Mouse (Mus musculus) MEL (cell line): ENCODE data around the gene Trim8. TPM values are rescaled to one million over a fixed set of nuclear protein-coding genes. Genes with fewer than 3 reads are reported as not detected.

Experiments used
- DNase-seq: peaks from one replicate; pipeline ENCODE4 v3.0.0; 2011; ENCODE audit warnings: low read depth, low spot score
- H3K27ac ChIP-seq: 2 replicates; pipeline ENCODE4 v1.5.1; 2012; ENCODE audit warnings: low read depth, mild to moderate bottlenecking, control low read depth, low read length, moderate library complexity; ENCODE audit not compliant: control insufficient read depth
- H3K27me3 ChIP-seq, 2 experiments: fragments of 150-350 bp in 1 of 2; sonication (generic) in 1 of 2; 2 replicates each; pipeline ENCODE4 v1.6.1; 2012; ENCODE audit warnings: low read length in 2 of 2, mild to moderate bottlenecking in 2 of 2, improper control_type of control experiment in 1 of 2, moderate library complexity in 1 of 2; ENCODE audit not compliant: insufficient read depth in 2 of 2, control insufficient read depth in 1 of 2
- H3K36me3 ChIP-seq, 2 experiments: 2 replicates each; pipeline ENCODE4 v1.6.1; 2012 to 2014; ENCODE audit warnings: low read length in 2 of 2, improper control_type of control experiment in 1 of 2, inconsistent platforms in 1 of 2, mild to moderate bottlenecking in 1 of 2; ENCODE audit not compliant: insufficient read depth in 2 of 2, control insufficient read depth in 1 of 2
- H3K4me1 ChIP-seq, 2 experiments: fragments of 150-350 bp in 1 of 2; sonication (generic) in 1 of 2; 2 replicates each; pipeline ENCODE4 v1.6.1; 2012; ENCODE audit warnings: low read length in 2 of 2, improper control_type of control experiment in 1 of 2, mild to moderate bottlenecking in 1 of 2; ENCODE audit not compliant: insufficient read depth in 2 of 2, control insufficient read depth in 1 of 2
- H3K4me3 ChIP-seq, 2 experiments: fragments of 150-350 bp in 1 of 2; sonication (generic) in 1 of 2; 2 replicates each; pipeline ENCODE4 v1.5.1; 2012; ENCODE audit warnings: low read depth in 2 of 2, low read length in 2 of 2, mild to moderate bottlenecking in 2 of 2, moderate library complexity in 2 of 2, control low read depth in 1 of 2, improper control_type of control experiment in 1 of 2; ENCODE audit not compliant: control insufficient read depth in 1 of 2, insufficient read depth in 1 of 2
- H3K79me2 ChIP-seq: 2 replicates; pipeline ENCODE4 v1.6.1; 2012; ENCODE audit warnings: mild to moderate bottlenecking, low read length, moderate library complexity; ENCODE audit not compliant: control insufficient read depth, poor library complexity, insufficient read depth
- H3K9ac ChIP-seq: 2 replicates; pipeline ENCODE4 v1.6.1; 2012; ENCODE audit warnings: low read depth, mild to moderate bottlenecking, control low read depth, low read length, moderate library complexity; ENCODE audit not compliant: control insufficient read depth, poor library complexity, severe bottlenecking
- H3K9me3 ChIP-seq: fragments of 150-350 bp; sonication (generic); replicated peaks from 2 replicates; pipeline ENCODE4 v1.6.1; 2012; ENCODE audit warnings: mild to moderate bottlenecking, low read length, improper control_type of control experiment, moderate library complexity; ENCODE audit not compliant: insufficient read depth
- BHLHE40 ChIP-seq: IDR thresholded peaks from 2 replicates; pipeline ENCODE4 v1.6.1; 2012; ENCODE audit warnings: low read depth, mild to moderate bottlenecking, inconsistent platforms, low read length, improper control_type of control experiment, borderline replicate concordance
- CHD2 ChIP-seq: IDR thresholded peaks from 2 replicates; pipeline ENCODE4 v1.6.1; 2011; ENCODE audit warnings: low read length, improper control_type of control experiment
- CTCF ChIP-seq, 3 experiments: IDR thresholded peaks in 2 of 3; conservative IDR thresholded peaks in 1 of 3; 2 replicates each; pipeline ENCODE4 v1.5.1; 2011 to 2012; ENCODE audit warnings: low read length in 3 of 3, low read depth in 2 of 3, mild to moderate bottlenecking in 2 of 3, improper control_type of control experiment in 1 of 3, inconsistent platforms in 1 of 3, mixed read lengths in 1 of 3, moderate library complexity in 1 of 3; ENCODE audit not compliant: control insufficient read depth in 1 of 3, insufficient read depth in 1 of 3, poor library complexity in 1 of 3, severe bottlenecking in 1 of 3
- E2F4 ChIP-seq: IDR thresholded peaks from 2 replicates; pipeline ENCODE4 v1.6.1; 2011; ENCODE audit warnings: low read depth, low read length, improper control_type of control experiment, borderline replicate concordance
- GATA1 ChIP-seq: IDR thresholded peaks from 2 replicates; pipeline ENCODE4 v1.6.1; 2011; ENCODE audit warnings: low read depth, low read length, improper control_type of control experiment
- JUND ChIP-seq: IDR thresholded peaks from 2 replicates; pipeline ENCODE4 v1.6.1; 2011; ENCODE audit warnings: low read depth, mild to moderate bottlenecking, improper control_type of control experiment, low read length
- KAT2A ChIP-seq: conservative IDR thresholded peaks from 2 replicates; pipeline ENCODE4 v1.6.1; 2012; ENCODE audit warnings: low read depth, low read length, improper control_type of control experiment, inconsistent platforms
- MAFK ChIP-seq: IDR thresholded peaks from 2 replicates; pipeline ENCODE4 v1.6.1; 2011; ENCODE audit warnings: low read depth, mild to moderate bottlenecking, low read length, improper control_type of control experiment, borderline replicate concordance
- MYC ChIP-seq: IDR thresholded peaks from 2 replicates; pipeline ENCODE4 v1.6.1; 2011; ENCODE audit warnings: low read depth, mild to moderate bottlenecking, low read length, improper control_type of control experiment, moderate library complexity
- NRF1 ChIP-seq: IDR thresholded peaks from 2 replicates; pipeline ENCODE4 v1.6.1; 2014; ENCODE audit warnings: low read depth, mild to moderate bottlenecking, inconsistent platforms, low read length, improper control_type of control experiment, moderate library complexity; ENCODE audit not compliant: poor library complexity, insufficient read depth, severe bottlenecking
- SIN3A ChIP-seq: IDR thresholded peaks from 2 replicates; pipeline ENCODE4 v1.6.1; 2012; ENCODE audit warnings: low read length, improper control_type of control experiment, inconsistent platforms
- SMC3 ChIP-seq: IDR thresholded peaks from 2 replicates; pipeline ENCODE4 v1.6.1; 2011; ENCODE audit warnings: low read depth, low read length, improper control_type of control experiment
- TAL1 ChIP-seq: IDR thresholded peaks from 2 replicates; pipeline ENCODE4 v1.6.1; 2012; ENCODE audit warnings: mild to moderate bottlenecking, inconsistent platforms, low read length, moderate library complexity, mixed read lengths
- TCF12 ChIP-seq: IDR thresholded peaks from 2 replicates; pipeline ENCODE4 v1.6.1; 2014; ENCODE audit warnings: low read depth, mild to moderate bottlenecking, inconsistent platforms, low read length, improper control_type of control experiment, moderate library complexity
- USF1 ChIP-seq: IDR thresholded peaks from 2 replicates; pipeline ENCODE4 v1.6.1; 2014; ENCODE audit warnings: low read depth, mild to moderate bottlenecking, inconsistent platforms, low read length, improper control_type of control experiment, moderate library complexity
- ZKSCAN1 ChIP-seq: IDR thresholded peaks from 2 replicates; pipeline ENCODE4 v1.6.1; 2012; ENCODE audit warnings: low read depth, mild to moderate bottlenecking, inconsistent platforms, low read length, improper control_type of control experiment, moderate library complexity
- ZNF384 ChIP-seq: IDR thresholded peaks from 2 replicates; pipeline ENCODE4 v1.6.1; 2012; ENCODE audit warnings: low read depth, mild to moderate bottlenecking, inconsistent platforms, low read length, improper control_type of control experiment
- polyA plus RNA-seq, 2 experiments: library from polyadenylated mRNA; stranded (reverse) in 1 of 2; unstranded in 1 of 2; fragments of >175 nt in 1 of 2; fragments of >200 nt in 1 of 2; gene quantifications; 2 replicates each; pipeline versions ENCODE4 v1.2.1 to v1.2.4; 2012; ENCODE audit warnings: low replicate concordance in 2 of 2, low read depth in 1 of 2; ENCODE audit not compliant: insufficient read length in 2 of 2, insufficient read depth in 1 of 2, missing spikeins in 1 of 2
- total RNA-seq: library from RNA; depleted of rRNA; stranded (reverse); fragments of 300-350 nt; gene quantifications from 2 replicates; pipeline ENCODE4 v1.2.3, GENCODE M21; 2012

Trim8 gene
- total and polyA plus RNA-seq, 3 experiments, result 19.1 to 57.2 TPM; not detected in 1

- no peaks in the 10 kb centered on the region for H3K27me3 ChIP-seq
- no peaks in the 10 kb centered on the region for H3K79me2 ChIP-seq
- DNase-seq, result no peak
- no peaks in the 10 kb centered on the region for H3K9me3 ChIP-seq
- no peak overlapping the region for H3K27ac ChIP-seq
- no peak overlapping the region for H3K9ac ChIP-seq
- TF ChIP-seq MYC (no peak), TCF12 (no peak), SMC3 (no peak), GATA1 (no peak), BHLHE40 (no peak), TAL1 (no peak), CHD2 (no peak), USF1 (no peak), KAT2A (no peak), CTCF (IDR thresholded peaks at IDR 0.05 in 2 of 3, conservative IDR thresholded peaks at IDR 0.05 in 1 of 3; ENCODE audit: control insufficient read depth in 1 of 3, insufficient read depth in 1 of 3, low read depth in 2 of 3, low read length in 3 of 3, poor library complexity in 1 of 3, severe bottlenecking in 1 of 3) (no peak), SIN3A (no peak)
- H3K4me1 ChIP-seq, result peaks cover 6 to 26% of the 10 kb centered on the region in 2 experiments
- H3K36me3 ChIP-seq, result peaks cover 0 to 4% of the 10 kb centered on the region in 2 experiments; a peak in 2 of 4 replicates
- no peak overlapping the region for H3K4me3 ChIP-seq
Measured at GRCm38 (mm10) chr19:46523480-46524151, 22.1 kb downstream of the Trim8 start.

GRCm38 (mm10) chr19:46524152-46524544 is 22.6 kb downstream of the Trim8 start:
- Histone ChIP-seq H3K4me3 (no peak overlapping the region), H3K9me3 (no peaks in the 10 kb centered on the region), H3K4me1 (peaks cover 6 to 26% of the 10 kb centered on the region in 2 experiments), H3K79me2 (no peaks in the 10 kb centered on the region), H3K36me3 (peaks cover 0 to 7% of the 10 kb centered on the region in 2 experiments; a peak in 2 of 4 replicates), H3K27me3 (no peaks in the 10 kb centered on the region), H3K9ac (no peak overlapping the region), H3K27ac (no peak overlapping the region)
- DNase-seq, result no peak
- TF ChIP-seq USF1 (no peak), CTCF (IDR thresholded peaks at IDR 0.05 in 2 of 3, conservative IDR thresholded peaks at IDR 0.05 in 1 of 3; ENCODE audit: control insufficient read depth in 1 of 3, insufficient read depth in 1 of 3, low read depth in 2 of 3, low read length in 3 of 3, poor library complexity in 1 of 3, severe bottlenecking in 1 of 3) (no peak), TCF12 (no peak), SMC3 (no peak), ZKSCAN1 (no peak), JUND (no peak), E2F4 (no peak), ZNF384 (no peak), CHD2 (no peak), MAFK (no peak), NRF1 (no peak), GATA1 (no peak), SIN3A (no peak)
